ENCODE assay signal across 8 mouse cellular contexts in the genomic region with DNA sequence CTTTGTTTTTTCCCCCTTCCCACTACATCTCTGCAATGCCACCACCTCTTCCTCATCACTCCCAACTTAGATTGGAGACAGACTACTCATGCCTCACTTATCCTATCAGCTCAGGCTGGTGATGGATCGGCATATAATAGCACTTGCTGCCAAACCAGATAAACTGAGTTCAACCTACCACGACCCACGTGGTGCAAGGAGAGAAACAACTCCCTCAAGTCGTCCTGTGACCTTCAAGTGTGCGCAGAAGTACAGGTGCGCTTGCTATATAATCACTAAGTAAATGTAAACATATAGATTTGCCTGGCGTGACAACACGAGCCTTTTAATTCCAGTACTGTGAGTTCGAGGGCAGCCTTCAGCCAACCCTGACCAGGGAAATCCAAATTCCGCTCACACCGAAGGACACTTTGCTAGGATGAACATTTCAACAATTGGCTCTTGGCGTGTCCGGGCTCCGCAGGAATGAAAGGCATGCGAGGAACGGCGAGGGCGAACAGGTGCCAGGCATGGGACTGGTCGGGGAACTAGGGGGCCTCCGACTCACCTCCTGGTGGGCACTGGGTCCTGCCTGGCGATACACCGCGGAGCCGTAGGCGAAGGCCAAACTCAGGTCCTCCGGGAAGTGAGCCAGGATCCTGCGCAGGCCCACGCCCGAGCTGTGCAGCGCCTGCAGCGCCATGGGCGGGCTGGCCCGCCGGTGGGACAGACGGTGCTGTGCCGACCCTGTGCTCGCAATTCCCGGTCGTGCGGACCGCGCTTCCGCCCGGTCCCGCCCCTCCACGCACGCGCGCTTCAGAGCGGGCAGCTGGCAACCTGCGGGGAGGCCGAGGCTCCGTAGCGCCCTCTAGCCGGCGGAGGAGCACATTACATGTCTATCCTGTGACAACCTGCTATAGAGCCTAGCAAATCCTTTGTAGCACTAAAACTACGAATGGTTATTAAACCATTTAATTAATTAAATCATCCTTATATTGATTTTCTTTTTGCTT. TPM values are rescaled to one million over a fixed set of nuclear protein-coding genes. Genes with fewer than 3 reads are reported as not detected.
DNase-seq lines count a peak whose midpoint lies in the region; ATAC-seq lines count a peak whose summit lies in the region.

Tamm41 (minus strand) TSS at position 774 of the 992 bp plus-strand sequence.

- peak; percentile 87 for ATAC-seq in embryonic facial prominence, embryonic 13.5 days (ENCODE audit: insufficient number of reproducible peaks, insufficient read depth, low FRiP score, low TSS enrichment, low read depth)
- peak; percentile 91 for ATAC-seq in limb, embryonic 12.5 days (ENCODE audit: insufficient number of reproducible peaks, insufficient read depth, low FRiP score, low TSS enrichment, low read depth)
- peak; percentile 93 for ATAC-seq in midbrain, embryonic 14.5 days (ENCODE audit: low FRiP score, low TSS enrichment)

- WGBS in embryonic facial prominence, embryonic 13.5 days: 1% methylated on average over 57 of the region's 57 CpGs
- WGBS in limb, embryonic 12.5 days: 2% methylated on average over 57 of the region's 57 CpGs
- WGBS in midbrain, embryonic 14.5 days: under 1% methylated on average over 57 of the region's 57 CpGs

- H3K4me1 ChIP-seq in embryonic facial prominence, embryonic 13.5 days: peaks cover 15% of the 10 kb centered on the region
- peaks cover 13% of the 10 kb centered on the region for H3K4me1 ChIP-seq in limb, embryonic 12.5 days (replicated peaks)
- peaks cover 8% of the 10 kb centered on the region for H3K4me1 ChIP-seq in midbrain, embryonic 14.5 days (ENCODE audit: control insufficient read depth, insufficient read depth, low read length)

- H3K36me3 ChIP-seq in embryonic facial prominence, embryonic 13.5 days: peaks cover 23% of the 10 kb centered on the region
- peaks cover 22% of the 10 kb centered on the region for H3K36me3 ChIP-seq in limb, embryonic 12.5 days
- peaks cover 26% of the 10 kb centered on the region for H3K36me3 ChIP-seq in midbrain, embryonic 14.5 days (ENCODE audit: control insufficient read depth, insufficient read depth, low read length)

- no peaks in the 10 kb centered on the region for H3K27me3 ChIP-seq in embryonic facial prominence, embryonic 13.5 days
- no peaks in the 10 kb centered on the region for H3K27me3 ChIP-seq in limb, embryonic 12.5 days
- H3K27me3 ChIP-seq in midbrain, embryonic 14.5 days (ENCODE audit: control insufficient read depth, insufficient read depth, low read length): no peaks in the 10 kb centered on the region

- H3K27ac ChIP-seq in embryonic facial prominence, embryonic 13.5 days: no peak within 1 kb of the TSS
- no peak within 1 kb of the TSS for H3K27ac ChIP-seq in limb, embryonic 12.5 days
- H3K27ac ChIP-seq in midbrain, embryonic 14.5 days (replicated peaks; ENCODE audit: low read depth, low read length): 0 out of 2 replicates have a peak within 1 kb of the TSS, but pooled peaks have one; percentile 41

- H3K9me3 ChIP-seq in embryonic facial prominence, embryonic 13.5 days: no peaks in the 10 kb centered on the region
- no peaks in the 10 kb centered on the region for H3K9me3 ChIP-seq in limb, embryonic 12.5 days
- no peaks in the 10 kb centered on the region for H3K9me3 ChIP-seq in midbrain, embryonic 14.5 days (ENCODE audit: control insufficient read depth, low read length)

- peak within 1 kb of the TSS; percentile 79 for H3K4me3 ChIP-seq in embryonic facial prominence, embryonic 13.5 days
- peak within 1 kb of the TSS; percentile 96 for H3K4me3 ChIP-seq in limb, embryonic 12.5 days (replicated peaks)
- peak within 1 kb of the TSS; percentile 85 for H3K4me3 ChIP-seq in midbrain, embryonic 14.5 days (replicated peaks; ENCODE audit: low read depth, low read length)

- H3K4me2 ChIP-seq in embryonic facial prominence, embryonic 13.5 days: peak within 1 kb of the TSS; percentile 74
- H3K4me2 ChIP-seq in limb, embryonic 12.5 days: peak within 1 kb of the TSS; percentile 67
- H3K4me2 ChIP-seq in midbrain, embryonic 14.5 days (ENCODE audit: low read length): peak within 1 kb of the TSS; percentile 69

- H3K9ac ChIP-seq in embryonic facial prominence, embryonic 13.5 days: peak within 1 kb of the TSS; percentile 88
- peak within 1 kb of the TSS; percentile 85 for H3K9ac ChIP-seq in limb, embryonic 12.5 days (replicated peaks)
- peak within 1 kb of the TSS; percentile 82 for H3K9ac ChIP-seq in midbrain, embryonic 14.5 days (replicated peaks; ENCODE audit: low read length)

- peak; percentile 87 for DNase-seq in 416B (ENCODE audit: low read depth)
- peak; percentile 68 to 72 for DNase-seq in adrenal gland, postnatal 4 days (ENCODE audit: low spot score in 2 of 2)
- DNase-seq in heart, adult 18-20 months: peak; percentile 87 to 89
- peak; percentile 89 for DNase-seq in kidney, adult 18-20 months
- peak; percentile 95 for DNase-seq in midbrain, embryonic 14.5 days
- peak; percentile 77 for DNase-seq in spleen, adult 12 weeks (ENCODE audit: low spot score)

RNA-seq across cellular contexts. Expression of gene Tamm41, which starts in this region (rescaled TPM):
- total RNA-seq in adrenal gland, postnatal 4 days (2021): 10 to 100 TPM; 31.2 to 31.8 TPM
- 63.1 and 66.2 TPM in 2 replicates for polyA plus RNA-seq in embryonic facial prominence, embryonic 13.5 days (2015; fragmentation: Nextera tagmentation; extraction: Ambion mirVana)
- 10 to 100 TPM; 11.1 to 11.4 TPM for total RNA-seq in heart, adult 18-20 months (2021)
- 83.3 and 88.9 TPM in 2 replicates for polyA plus RNA-seq in limb, embryonic 12.5 days (2016; fragmentation: Nextera tagmentation; extraction: Ambion mirVana)
- polyA plus RNA-seq in midbrain, embryonic 14.5 days (2014; fragmentation: Nextera tagmentation; extraction: Ambion mirVana): 53.4 and 55.1 TPM in 2 replicates
